Mouse (Mus musculus): ENCODE measurements around the gene Klhl7.

Gene Klhl7

GRCm38 (mm10) chr5:24100106-24100809 is at the start of gene Klhl7:
Gene Klhl7, plus strand, starts transcription at chr5:24100605.
- DNase-seq (ENCODE audit: low spot score in 2 of 2): peak; percentile 63 to 81

- DNase-seq (ENCODE audit: low spot score in 2 of 2): no peak
These were observed 48.4 kb upstream of the Klhl7 start for GRCm38 (mm10) chr5:24051755-24052675.

GRCm38 (mm10) chr5:24053245-24054190 is 46.9 kb upstream of the Klhl7 start:
- no peak for DNase-seq (ENCODE audit: low spot score in 2 of 2)

- DNase-seq (ENCODE audit: low spot score in 2 of 2): no peak
These were observed 46.0 kb upstream of the Klhl7 start for GRCm38 (mm10) chr5:24054382-24054781.

- DNase-seq (ENCODE audit: low spot score in 2 of 2): no peak
These were observed 43.5 kb upstream of the Klhl7 start for GRCm38 (mm10) chr5:24056865-24057264.

GRCm38 (mm10) chr5:24057592-24057991 is 42.8 kb upstream of the Klhl7 start:
- DNase-seq (ENCODE audit: low spot score in 2 of 2): no peak

GRCm38 (mm10) chr5:24060949-24061348 is 39.5 kb upstream of the Klhl7 start:
- DNase-seq (ENCODE audit: low spot score in 2 of 2): no peak

GRCm38 (mm10) chr5:24063034-24063433 is 37.4 kb upstream of the Klhl7 start:
- DNase-seq (ENCODE audit: low spot score in 2 of 2): no peak

GRCm38 (mm10) chr5:24063545-24063944 is 36.9 kb upstream of the Klhl7 start:
- no peak for DNase-seq (ENCODE audit: low spot score in 2 of 2)

- no peak for DNase-seq (ENCODE audit: low spot score in 2 of 2)
These were observed 31.4 kb upstream of the Klhl7 start for GRCm38 (mm10) chr5:24068955-24069354.

GRCm38 (mm10) chr5:24072031-24072430 is 28.4 kb upstream of the Klhl7 start:
- no peak for DNase-seq (ENCODE audit: low spot score in 2 of 2)

GRCm38 (mm10) chr5:24076986-24077718 is 23.3 kb upstream of the Klhl7 start:
- DNase-seq (ENCODE audit: low spot score in 2 of 2): peak; percentile 39 to 85

- DNase-seq (ENCODE audit: low spot score in 2 of 2): no peak
These were observed 22.6 kb upstream of the Klhl7 start for GRCm38 (mm10) chr5:24077739-24078306.

- no peak for DNase-seq (ENCODE audit: low spot score in 2 of 2)
These were observed 21.8 kb upstream of the Klhl7 start for GRCm38 (mm10) chr5:24078420-24079179.

GRCm38 (mm10) chr5:24080826-24081225 is 19.6 kb upstream of the Klhl7 start:
- no peak for DNase-seq (ENCODE audit: low spot score in 2 of 2)

GRCm38 (mm10) chr5:24084835-24085234 is 15.6 kb upstream of the Klhl7 start:
- no peak for DNase-seq (ENCODE audit: low spot score in 2 of 2)

GRCm38 (mm10) chr5:24086241-24086640 is 14.2 kb upstream of the Klhl7 start:
- no peak for DNase-seq (ENCODE audit: low spot score in 2 of 2)

- no peak for DNase-seq (ENCODE audit: low spot score in 2 of 2)
These were observed 13.5 kb upstream of the Klhl7 start for GRCm38 (mm10) chr5:24086865-24087264.

- DNase-seq (ENCODE audit: low spot score in 2 of 2): no peak
These were observed 12.0 kb upstream of the Klhl7 start for GRCm38 (mm10) chr5:24088451-24088850.

GRCm38 (mm10) chr5:24092496-24092895 is 7.9 kb upstream of the Klhl7 start:
- DNase-seq (ENCODE audit: low spot score in 2 of 2): no peak

All from left cerebral cortex, adult 9 months (tissue).